Mouse (Mus musculus) liver, embryonic 14.5 days (tissue): ENCODE measurements around the gene Chil1. TPM values are rescaled to one million over a fixed set of nuclear protein-coding genes. Genes with fewer than 3 reads are reported as not detected.

Experiments
- ATAC-seq: fragments of 200-750 bp; cut with Nextera tagmentation; 2 replicates; pipeline ENCODE4 v1.8.0; 2017; ENCODE audit warnings: moderate number of reproducible peaks, mild to moderate bottlenecking, moderate library complexity; ENCODE audit not compliant: insufficient read depth
- DNase-seq, 3 experiments: peaks; one replicate each; pipeline ENCODE4 v3.0.0-alpha.2; 2012 to 2013; ENCODE audit warnings: low read depth in 3 of 3, low spot score in 3 of 3
- H3K27ac ChIP-seq: fragments of 300-500 bp; sonication (generic); 2 replicates; pipeline ENCODE4 v1.5.1; 2014; ENCODE audit warnings: moderate library complexity, mild to moderate bottlenecking, control low read depth, inconsistent platforms
- H3K27me3 ChIP-seq: fragments of 300-500 bp; sonication (generic); 2 replicates; pipeline ENCODE4 v1.6.1; 2014; ENCODE audit warnings: mild to moderate bottlenecking, low read length, moderate library complexity; ENCODE audit not compliant: control insufficient read depth, insufficient read depth
- H3K36me3 ChIP-seq: fragments of 300-500 bp; sonication (generic); replicated peaks from 2 replicates; pipeline ENCODE4 v1.6.1; 2014; ENCODE audit warnings: low read depth; ENCODE audit not compliant: control insufficient read depth, insufficient read depth
- H3K4me1 ChIP-seq, 2 experiments: fragments of 200-500 bp in 1 of 2; fragments of 300-500 bp in 1 of 2; sonication (generic) in 1 of 2; replicated peaks; 2 replicates each; pipeline ENCODE4 v1.6.1; 2012 to 2014; ENCODE audit warnings: antibody characterized with exemption in 1 of 2, inconsistent platforms in 1 of 2, low read length in 1 of 2; ENCODE audit not compliant: control insufficient read depth in 2 of 2, insufficient read depth in 2 of 2
- H3K4me2 ChIP-seq: fragments of 300-500 bp; sonication (generic); 2 replicates; pipeline ENCODE4 v1.6.1; 2014; ENCODE audit warnings: low read depth, mild to moderate bottlenecking, control low read depth, moderate library complexity
- H3K4me3 ChIP-seq, 2 experiments: fragments of 200-500 bp in 1 of 2; fragments of 300-500 bp in 1 of 2; sonication (generic) in 1 of 2; 2 replicates each; pipeline ENCODE4 v1.5.1; 2012 to 2014; ENCODE audit warnings: low read depth in 2 of 2, low read length in 2 of 2, mild to moderate bottlenecking in 2 of 2, control low read depth in 1 of 2, inconsistent platforms in 1 of 2, moderate library complexity in 1 of 2; ENCODE audit not compliant: insufficient read depth in 1 of 2
- H3K9ac ChIP-seq: fragments of 300-500 bp; sonication (generic); replicated peaks from 2 replicates; pipeline ENCODE4 v1.6.1; 2014; ENCODE audit warnings: mild to moderate bottlenecking, control low read depth, moderate library complexity
- H3K9me3 ChIP-seq: fragments of 300-500 bp; sonication (generic); 2 replicates; pipeline ENCODE4 v1.6.1; 2016; ENCODE audit warnings: low read length, mixed read lengths; ENCODE audit not compliant: control insufficient read depth
- CTCF ChIP-seq: IDR thresholded peaks from 2 replicates; pipeline ENCODE4 v1.5.1; 2016; ENCODE audit warnings: antibody characterized with exemption, low read depth, control low read depth
- EP300 ChIP-seq: IDR thresholded peaks from 2 replicates; pipeline ENCODE4 v1.6.1; 2016; ENCODE audit warnings: antibody characterized with exemption, low read depth
- WGBS: fragments of 180-500 bp; shearing (Covaris S2); extraction: QIAGEN DNeasy Blood & Tissue Kit; methylation state at CpG from one replicate; pipeline ENCODE4 v1.1.7; 2014; ENCODE audit not compliant: insufficient replicate concordance; 5-methylcytosine and 5-hydroxymethylcytosine counted together
- polyA plus RNA-seq, 2 experiments: library from polyadenylated mRNA; depleted of rRNA in 1 of 2; stranded (reverse) in 1 of 2; unstranded in 1 of 2; fragments of >200 nt; fragmentation: Nextera tagmentation in 1 of 2; extraction: Ambion mirVana in 1 of 2; gene quantifications; 2 replicates each; pipeline versions ENCODE4 v1.2.1 to v1.2.3; 2012 to 2014

The Chil1 gene
- polyA plus RNA-seq, 2 experiments, result 1.3 to 3.7 TPM

DNA sequence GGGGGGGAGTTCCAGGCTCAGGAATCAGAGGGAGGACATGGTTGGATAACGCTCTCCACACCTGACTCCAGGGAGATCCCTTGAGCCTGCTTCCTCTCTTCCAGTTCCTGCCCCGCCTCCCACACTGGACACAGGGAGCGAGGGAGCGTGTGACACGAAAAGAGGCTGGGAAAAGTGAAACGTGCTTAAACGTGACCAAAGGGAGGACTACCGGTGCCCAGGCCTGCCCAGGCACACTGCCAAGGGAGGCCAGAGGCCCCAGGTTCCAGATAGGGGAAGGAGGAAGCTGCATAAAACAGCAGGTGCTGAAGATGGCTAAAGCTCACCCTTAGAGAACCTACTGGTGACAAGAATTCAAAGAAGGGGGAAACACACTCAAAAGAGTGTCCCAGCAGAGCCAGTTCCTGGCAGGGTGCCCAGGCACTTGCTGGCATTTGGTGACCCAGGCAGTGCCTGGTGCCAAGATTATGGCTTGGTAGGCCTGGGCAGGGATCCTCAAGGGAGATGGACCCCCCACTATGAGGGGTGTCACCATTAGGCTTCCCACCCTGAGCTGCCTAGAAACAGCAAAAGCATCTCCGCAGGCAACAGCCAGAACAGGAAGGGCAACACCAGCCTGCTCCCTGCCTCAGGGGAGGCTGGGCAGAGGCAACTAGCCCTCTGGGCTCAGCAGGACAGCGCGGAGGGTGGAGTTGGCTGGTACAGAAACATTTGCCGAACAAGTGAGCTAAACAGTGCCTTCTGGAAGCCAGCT lies 51.0 kb downstream of the Chil1 start:
- no peaks in the 10 kb centered on the region for H3K9me3 ChIP-seq
- WGBS, result 56% methylated on average over 12 of the region's 12 CpGs
- 0 out of 4 replicates have a peak, but pooled peaks cover 0 to 3% of the 10 kb centered on the region in 2 experiments for H3K4me1 ChIP-seq
- no peak overlapping the region for H3K4me2 ChIP-seq
- ATAC-seq, result no peak
- no peak overlapping the region for H3K9ac ChIP-seq
- H3K4me3 ChIP-seq, result no peak overlapping the region
- peaks cover 30% of the 10 kb centered on the region for H3K27me3 ChIP-seq
- H3K36me3 ChIP-seq, result no peaks in the 10 kb centered on the region
- TF ChIP-seq CTCF (no peak), EP300 (no peak)
- no peak overlapping the region for H3K27ac ChIP-seq
- DNase-seq, result no peak

DNA sequence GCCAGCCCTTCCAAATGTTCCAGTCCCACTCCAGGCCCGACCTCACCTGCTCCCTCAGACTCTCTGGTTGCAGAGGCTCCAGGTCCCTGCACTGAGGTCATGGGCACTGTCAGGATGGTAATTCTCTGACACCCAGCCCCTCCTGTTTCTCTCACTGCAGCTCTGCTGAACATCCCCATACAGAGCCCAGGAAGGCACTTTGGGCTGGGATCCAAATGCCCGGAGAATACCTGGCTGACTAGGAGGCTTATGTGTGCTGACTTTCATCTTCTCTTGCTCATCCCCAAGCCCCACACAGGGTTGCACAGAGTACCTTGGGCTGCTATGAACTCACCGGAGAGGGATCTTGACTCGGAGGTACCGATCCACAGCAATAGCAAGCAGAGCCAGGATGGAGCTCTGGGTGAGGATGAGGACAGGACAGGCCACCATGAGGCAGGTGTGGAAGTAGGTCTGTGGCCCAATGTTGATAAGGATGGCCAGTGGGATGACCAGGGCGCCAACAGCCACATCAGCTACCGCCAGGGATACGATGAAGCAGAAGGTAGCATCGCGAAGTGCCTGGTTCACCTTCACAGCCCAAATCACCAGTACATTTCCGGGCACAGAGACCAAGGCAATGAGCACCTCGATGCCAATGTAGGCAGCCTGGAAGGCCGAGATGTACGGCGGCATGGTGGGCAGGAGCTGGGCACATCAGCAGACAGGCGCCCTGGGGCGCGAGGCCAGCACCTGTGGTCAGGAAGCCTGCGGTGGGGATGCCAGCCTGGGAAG lies 51.9 kb downstream of the Chil1 start:
- Histone ChIP-seq H3K4me2 (no peak overlapping the region), H3K4me3 (no peak overlapping the region), H3K9me3 (no peaks in the 10 kb centered on the region), H3K4me1 (0 out of 4 replicates have a peak, but pooled peaks cover 0 to 3% of the 10 kb centered on the region in 2 experiments), H3K27ac (no peak overlapping the region), H3K9ac (no peak overlapping the region), H3K36me3 (no peaks in the 10 kb centered on the region), H3K27me3 (peaks cover 30% of the 10 kb centered on the region)
- ATAC-seq, result no peak
- no peak for DNase-seq
- 44% methylated on average over 19 of the region's 19 CpGs for WGBS
- TF ChIP-seq CTCF (no peak), EP300 (no peak)

- ATAC-seq, result no peak
- H3K27me3 ChIP-seq, result peaks cover 30% of the 10 kb centered on the region
Measured at GRCm38 (mm10) chr1:134234455-134235390, 52.7 kb downstream of the Chil1 start.

GRCm38 (mm10) chr1:134235391-134235921 lies 53.5 kb downstream of the Chil1 start, which contains the start of gene Adora1:
Gene Adora1 (minus strand): TSS chr1:134235431.
- ATAC-seq (no peak), DNase-seq (no peak)
- H3K9ac ChIP-seq, result no peak within 1 kb of the TSS
- 3% methylated on average over 25 of the region's 37 CpGs for WGBS
- TF ChIP-seq EP300 (no peak), CTCF (no peak)
- no peaks in the 10 kb centered on the region for H3K36me3 ChIP-seq
- 0 out of 4 replicates have a peak, but pooled peaks cover 0 to 3% of the 10 kb centered on the region in 2 experiments for H3K4me1 ChIP-seq
- H3K4me3 ChIP-seq, result peak within 1 kb of the TSS in 1 of 2 experiments; percentile 28; a peak in 2 of 4 replicates
- no peaks in the 10 kb centered on the region for H3K9me3 ChIP-seq
- peak within 1 kb of the TSS; percentile 34 for H3K4me2 ChIP-seq
- H3K27me3 ChIP-seq, result peaks cover 30% of the 10 kb centered on the region
- no peak within 1 kb of the TSS for H3K27ac ChIP-seq

More at GRCm38 (mm10) chr1:134234455-134235390, 52.7 kb downstream of the Chil1 start:
- Histone ChIP-seq H3K4me2 (peak overlapping the region; percentile 34), H3K9ac (no peak overlapping the region), H3K36me3 (no peaks in the 10 kb centered on the region), H3K27ac (no peak overlapping the region), H3K9me3 (no peaks in the 10 kb centered on the region), H3K4me3 (peak overlapping the region in 1 of 2 experiments; percentile 28; a peak in 2 of 4 replicates), H3K4me1 (0 out of 4 replicates have a peak, but pooled peaks cover 0 to 3% of the 10 kb centered on the region in 2 experiments)
- WGBS, result 3% methylated on average over 41 of the region's 41 CpGs
- no peak for DNase-seq
- no peak for TF ChIP-seq CTCF
- no peak for TF ChIP-seq EP300
